Mouse (Mus musculus): ENCODE measurements around the gene Bud31. TPM values are rescaled to one million over a fixed set of nuclear protein-coding genes. Genes with fewer than 3 reads are reported as not detected.

Bud31 gene
- polyA plus RNA-seq, 1 experiment, result 52.8 TPM

DNA sequence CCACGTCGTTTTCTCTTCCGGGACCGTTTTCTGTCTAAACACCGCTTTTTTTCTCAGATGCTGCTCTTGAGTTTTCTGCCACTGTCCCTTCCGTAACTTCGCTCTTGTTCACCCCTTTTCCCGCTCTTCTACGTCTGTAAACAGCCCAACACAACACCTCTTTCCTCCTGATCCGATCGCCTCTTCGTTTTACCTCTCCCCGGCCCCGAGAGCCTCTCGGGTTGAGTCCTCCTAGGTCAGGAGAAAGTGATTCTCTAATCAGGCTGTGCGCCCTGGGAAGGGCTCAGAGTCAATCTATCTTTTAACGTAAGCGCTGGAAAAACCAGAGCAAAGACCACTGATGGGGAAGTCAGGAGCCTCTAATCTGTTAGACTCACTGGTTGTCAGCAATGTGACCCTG, 449 bp downstream of the Bud31 start:
- H3K27me3 ChIP-seq (ENCODE audit: control insufficient read depth, insufficient read depth, low read length), result no peaks in the 10 kb centered on the region
- peaks cover 4% of the 10 kb centered on the region; the same call in 1 of the 2 replicates for H3K4me1 ChIP-seq (ENCODE audit: control insufficient read depth, insufficient read depth, insufficient read length, low read length)
- no peak for TF ChIP-seq CTCF (IDR thresholded peaks at IDR 0.05; ENCODE audit: extremely low read depth, insufficient read length, insufficient replicate concordance, low read depth, low read length)
- TF ChIP-seq POLR2A (IDR thresholded peaks at IDR 0.05; ENCODE audit: low read depth, low read length), result no peak
- H3K4me3 ChIP-seq (ENCODE audit: low read depth, low read length), result peak overlapping the region; percentile 82
- WGBS, result under 1% methylated on average over 18 of the region's 18 CpGs
- H3K36me3 ChIP-seq (ENCODE audit: control insufficient read depth, insufficient read depth, low read length), result peaks cover 40% of the 10 kb centered on the region
- H3K27ac ChIP-seq (ENCODE audit: insufficient read depth, low read depth, low read length), result peak overlapping the region; percentile 96

DNA sequence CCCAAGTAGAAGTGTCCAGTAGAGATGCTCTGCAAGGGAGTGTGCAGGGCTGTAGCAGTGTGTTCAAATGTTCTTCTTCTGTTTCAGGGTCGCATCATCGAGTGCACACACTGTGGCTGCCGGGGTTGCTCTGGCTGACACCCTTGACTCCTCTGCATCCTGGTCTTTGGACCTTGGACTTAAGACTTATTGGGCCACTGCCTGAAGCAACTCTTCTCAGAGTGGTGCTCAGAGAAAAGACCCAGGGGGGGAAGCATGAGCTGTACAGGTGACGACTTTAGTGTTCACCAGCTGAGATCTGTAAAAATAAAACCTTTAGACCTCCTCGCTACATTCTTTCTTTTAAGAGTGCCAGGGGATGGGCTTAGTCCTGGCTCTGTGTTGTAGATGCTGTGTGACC, 7.6 kb downstream of the Bud31 start:
- no peaks in the 10 kb centered on the region for H3K27me3 ChIP-seq (ENCODE audit: control insufficient read depth, insufficient read depth, low read length)
- TF ChIP-seq POLR2A (IDR thresholded peaks at IDR 0.05; ENCODE audit: low read depth, low read length) (no peak), CTCF (IDR thresholded peaks at IDR 0.05; ENCODE audit: extremely low read depth, insufficient read length, insufficient replicate concordance, low read depth, low read length) (no peak)
- H3K27ac ChIP-seq (ENCODE audit: insufficient read depth, low read depth, low read length), result no peak overlapping the region
- 53% methylated on average over 5 of the region's 5 CpGs for whole genome bisulfite sequencing
- H3K4me3 ChIP-seq (ENCODE audit: low read depth, low read length), result no peak overlapping the region
- no peaks in the 10 kb centered on the region for H3K4me1 ChIP-seq (ENCODE audit: control insufficient read depth, insufficient read depth, insufficient read length, low read length)
- peaks cover 89% of the 10 kb centered on the region for H3K36me3 ChIP-seq (ENCODE audit: control insufficient read depth, insufficient read depth, low read length)

DNA sequence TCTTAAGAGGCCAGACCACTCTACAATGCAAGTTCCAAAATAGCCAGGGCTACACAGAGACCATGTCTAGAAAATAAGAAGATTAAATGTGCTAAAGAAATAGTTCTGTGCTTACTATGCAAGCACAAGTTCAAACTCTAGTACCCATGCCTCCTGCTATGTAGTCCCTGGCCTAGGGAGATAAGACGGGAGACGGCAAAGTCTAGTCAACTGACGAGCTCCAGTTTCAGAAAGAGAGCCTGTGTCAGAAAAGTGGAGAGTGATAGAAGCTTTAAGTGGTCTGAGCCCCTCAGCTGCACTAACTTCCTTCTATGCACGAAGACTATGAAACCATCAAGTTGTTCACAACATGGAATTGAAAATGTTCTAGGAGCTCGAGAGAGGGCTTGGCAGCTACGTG, 9.1 kb downstream of the Bud31 start:
- no peak overlapping the region for H3K4me3 ChIP-seq (ENCODE audit: low read depth, low read length)
- H3K27ac ChIP-seq (ENCODE audit: insufficient read depth, low read depth, low read length), result no peak overlapping the region
- TF ChIP-seq CTCF (IDR thresholded peaks at IDR 0.05; ENCODE audit: extremely low read depth, insufficient read length, insufficient replicate concordance, low read depth, low read length) (no peak), POLR2A (IDR thresholded peaks at IDR 0.05; ENCODE audit: low read depth, low read length) (no peak)
- H3K36me3 ChIP-seq (ENCODE audit: control insufficient read depth, insufficient read depth, low read length), result peaks cover 89% of the 10 kb centered on the region
- H3K27me3 ChIP-seq (ENCODE audit: control insufficient read depth, insufficient read depth, low read length), result no peaks in the 10 kb centered on the region
- 90% methylated on average over 6 of the region's 6 CpGs for WGBS
- no peaks in the 10 kb centered on the region for H3K4me1 ChIP-seq (ENCODE audit: control insufficient read depth, insufficient read depth, insufficient read length, low read length)

DNA sequence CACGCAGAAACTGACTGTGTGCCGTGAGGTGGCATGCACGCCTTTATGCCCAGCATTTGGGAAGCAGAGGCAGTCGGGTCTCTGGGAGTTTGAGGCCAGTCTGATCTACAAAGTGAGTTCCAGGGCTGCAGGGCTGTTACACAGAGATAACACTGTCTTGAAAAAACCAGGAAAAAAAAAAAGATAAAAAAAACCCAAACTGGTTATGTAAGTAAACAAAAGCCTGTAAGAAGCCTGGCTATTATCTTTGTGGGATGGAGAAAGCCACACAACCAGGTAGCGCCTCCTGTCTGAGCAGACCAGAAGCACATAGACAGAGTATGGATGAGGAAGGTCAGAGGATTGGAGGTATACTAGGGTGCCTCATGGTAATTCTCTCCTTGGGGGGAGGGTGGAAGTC, 12.5 kb downstream of the Bud31 start:
- H3K4me1 ChIP-seq (ENCODE audit: control insufficient read depth, insufficient read depth, insufficient read length, low read length), result no peaks in the 10 kb centered on the region
- no peak overlapping the region for H3K27ac ChIP-seq (ENCODE audit: insufficient read depth, low read depth, low read length)
- H3K27me3 ChIP-seq (ENCODE audit: control insufficient read depth, insufficient read depth, low read length), result no peaks in the 10 kb centered on the region
- no peak overlapping the region for H3K4me3 ChIP-seq (ENCODE audit: low read depth, low read length)
- TF ChIP-seq POLR2A (IDR thresholded peaks at IDR 0.05; ENCODE audit: low read depth, low read length), result no peak
- no peak for TF ChIP-seq CTCF (IDR thresholded peaks at IDR 0.05; ENCODE audit: extremely low read depth, insufficient read length, insufficient replicate concordance, low read depth, low read length)
- WGBS, result 86% methylated on average over 5 of the region's 5 CpGs
- peaks cover 79% of the 10 kb centered on the region for H3K36me3 ChIP-seq (ENCODE audit: control insufficient read depth, insufficient read depth, low read length)

DNA sequence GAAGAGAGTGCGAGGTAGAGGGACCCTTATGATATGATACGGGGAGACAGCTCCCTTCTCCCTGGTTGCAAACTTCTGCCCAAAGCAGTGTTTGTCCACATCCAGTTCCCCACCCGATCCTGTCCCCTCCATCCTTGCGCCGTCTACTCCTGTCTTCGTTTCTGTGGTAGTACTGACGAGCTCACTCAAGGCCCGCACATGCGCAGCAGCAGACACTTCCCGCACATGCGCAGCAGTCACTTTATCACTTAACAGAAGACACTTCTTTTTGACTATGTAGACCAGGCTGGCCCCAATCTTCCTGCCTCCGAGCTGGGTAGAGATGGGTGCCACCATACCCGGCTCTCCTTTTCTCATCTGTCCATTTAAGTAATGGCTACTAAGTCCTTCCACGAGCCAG, 21.2 kb downstream of the Bud31 start:
- 95% methylated on average over 14 of the region's 14 CpGs for WGBS

DNA sequence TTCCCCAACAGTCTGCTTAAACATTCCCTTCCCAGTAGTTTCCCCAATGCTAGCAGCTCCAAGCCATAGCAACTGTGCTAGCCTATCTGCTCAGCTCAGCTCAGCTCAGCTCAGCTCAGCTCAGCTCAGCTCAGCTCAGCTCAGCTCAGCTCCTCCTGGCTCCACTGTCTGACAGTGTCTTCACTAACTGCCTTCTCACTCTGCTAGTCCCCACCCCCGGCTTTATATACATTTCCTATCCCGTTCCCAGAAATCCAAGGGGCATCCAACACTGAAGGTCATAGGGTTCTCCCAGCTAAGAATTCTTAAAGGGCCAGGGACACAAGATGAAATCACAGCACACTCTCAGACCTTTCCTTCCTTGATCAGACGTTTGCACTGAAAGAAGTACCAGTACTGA, 24.5 kb downstream of the Bud31 start:
- H3K4me3 ChIP-seq (ENCODE audit: low read depth, low read length), result peak overlapping the region; percentile 13
- H3K27ac ChIP-seq (ENCODE audit: insufficient read depth, low read depth, low read length), result no peak overlapping the region; the same call in 1 of the 2 replicates
- no peaks in the 10 kb centered on the region for H3K27me3 ChIP-seq (ENCODE audit: control insufficient read depth, insufficient read depth, low read length)
- H3K4me1 ChIP-seq (ENCODE audit: control insufficient read depth, insufficient read depth, insufficient read length, low read length), result peaks cover 3% of the 10 kb centered on the region; the same call in 1 of the 2 replicates
- peaks cover 22% of the 10 kb centered on the region for H3K36me3 ChIP-seq (ENCODE audit: control insufficient read depth, insufficient read depth, low read length)
- WGBS, result 48% methylated on average over 3 of the region's 3 CpGs
- TF ChIP-seq CTCF (IDR thresholded peaks at IDR 0.05; ENCODE audit: extremely low read depth, insufficient read length, insufficient replicate concordance, low read depth, low read length), result no peak
- TF ChIP-seq POLR2A (IDR thresholded peaks at IDR 0.05; ENCODE audit: low read depth, low read length), result no peak

More for the DNA sequence above, 21.2 kb downstream of the Bud31 start:
- peaks cover 44% of the 10 kb centered on the region for H3K36me3 ChIP-seq (ENCODE audit: control insufficient read depth, insufficient read depth, low read length)
- no peak overlapping the region for H3K27ac ChIP-seq (ENCODE audit: insufficient read depth, low read depth, low read length)
- no peak overlapping the region for H3K4me3 ChIP-seq (ENCODE audit: low read depth, low read length)
- H3K27me3 ChIP-seq (ENCODE audit: control insufficient read depth, insufficient read depth, low read length), result no peaks in the 10 kb centered on the region
- peaks cover 3% of the 10 kb centered on the region; the same call in 1 of the 2 replicates for H3K4me1 ChIP-seq (ENCODE audit: control insufficient read depth, insufficient read depth, insufficient read length, low read length)
- no peak for TF ChIP-seq POLR2A (IDR thresholded peaks at IDR 0.05; ENCODE audit: low read depth, low read length)
- TF ChIP-seq CTCF (IDR thresholded peaks at IDR 0.05; ENCODE audit: extremely low read depth, insufficient read length, insufficient replicate concordance, low read depth, low read length), result no peak

DNA sequence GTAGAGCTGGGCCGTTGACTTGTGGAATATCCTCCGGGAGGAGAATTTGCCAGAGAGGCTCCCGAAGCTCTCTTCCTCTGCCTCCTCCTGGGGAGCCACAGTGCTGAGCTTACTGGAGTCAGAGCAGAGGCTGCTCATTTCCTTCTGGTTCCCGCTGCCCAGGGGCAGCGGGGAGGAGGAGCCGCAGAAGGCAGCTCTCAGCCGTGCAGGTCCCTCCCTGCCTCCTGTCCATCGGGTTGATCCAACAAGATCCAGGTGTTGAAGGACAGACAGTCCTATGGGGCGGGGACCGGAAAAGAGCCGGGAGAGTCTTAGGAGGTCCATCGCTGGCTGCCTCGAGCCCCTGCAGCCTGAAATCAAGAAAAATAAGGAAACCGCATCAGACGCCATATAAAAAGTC, 25.0 kb downstream of the Bud31 start:
- H3K27ac ChIP-seq (ENCODE audit: insufficient read depth, low read depth, low read length), result no peak overlapping the region; the same call in 1 of the 2 replicates

More for the DNA sequence above, 25.0 kb downstream of the Bud31 start:
- 80% methylated on average over 15 of the region's 15 CpGs for WGBS
- Histone ChIP-seq H3K4me1 (ENCODE audit: control insufficient read depth, insufficient read depth, insufficient read length, low read length) (peaks cover 3% of the 10 kb centered on the region; the same call in 1 of the 2 replicates), H3K27me3 (ENCODE audit: control insufficient read depth, insufficient read depth, low read length) (no peaks in the 10 kb centered on the region), H3K4me3 (ENCODE audit: low read depth, low read length) (peak overlapping the region; percentile 13), H3K36me3 (ENCODE audit: control insufficient read depth, insufficient read depth, low read length) (peaks cover 19% of the 10 kb centered on the region)
- no peak for TF ChIP-seq POLR2A (IDR thresholded peaks at IDR 0.05; ENCODE audit: low read depth, low read length)
- no peak for TF ChIP-seq CTCF (IDR thresholded peaks at IDR 0.05; ENCODE audit: extremely low read depth, insufficient read length, insufficient replicate concordance, low read depth, low read length)

Data from small intestine, adult 2 months (tissue).